Mouse (Mus musculus) cerebellum, adult 18-20 months (tissue): ENCODE results near the gene Tbc1d10c.
A peak's percentile ranks its signal among the peaks of the same experiment; 100 is the strongest.

Source experiments
- DNase-seq, 2 experiments: peaks; one replicate each; pipeline ENCODE4 v3.0.0; 2021

Tbc1d10c gene

DNA sequence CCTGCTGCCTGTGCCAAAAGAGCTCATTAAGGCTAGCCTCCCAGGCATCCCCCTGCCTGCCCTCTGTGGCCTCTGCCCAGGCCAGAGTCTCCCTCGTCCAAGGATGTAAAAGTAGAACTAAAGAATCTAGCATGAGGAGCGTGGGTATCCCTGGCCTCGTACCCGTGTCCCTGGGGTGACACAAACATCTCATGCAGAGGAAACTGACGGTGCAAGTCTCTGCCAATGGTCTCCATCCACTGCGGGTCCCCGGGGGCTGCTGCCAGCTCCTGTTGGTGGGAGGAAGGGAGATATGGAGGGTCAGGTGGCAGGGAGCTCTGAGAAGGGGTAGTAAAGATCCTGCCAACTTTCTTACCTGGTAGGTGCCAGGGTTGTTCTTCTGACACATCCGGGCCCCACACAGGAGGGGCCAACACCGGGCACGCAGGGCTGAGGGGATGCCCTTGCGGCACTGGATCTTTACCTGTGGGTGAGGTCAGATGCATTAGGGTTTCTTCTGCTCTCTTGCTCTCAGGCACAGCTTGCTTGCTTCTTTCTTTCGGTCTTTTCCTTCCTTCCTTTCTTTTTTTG, 1.9 kb downstream of the Tbc1d10c start:
- no peak for DNase-seq

- DNase-seq: no peak
Measured at GRCm38 (mm10) chr19:4187303-4187702, 3.8 kb downstream of the Tbc1d10c start.

DNA sequence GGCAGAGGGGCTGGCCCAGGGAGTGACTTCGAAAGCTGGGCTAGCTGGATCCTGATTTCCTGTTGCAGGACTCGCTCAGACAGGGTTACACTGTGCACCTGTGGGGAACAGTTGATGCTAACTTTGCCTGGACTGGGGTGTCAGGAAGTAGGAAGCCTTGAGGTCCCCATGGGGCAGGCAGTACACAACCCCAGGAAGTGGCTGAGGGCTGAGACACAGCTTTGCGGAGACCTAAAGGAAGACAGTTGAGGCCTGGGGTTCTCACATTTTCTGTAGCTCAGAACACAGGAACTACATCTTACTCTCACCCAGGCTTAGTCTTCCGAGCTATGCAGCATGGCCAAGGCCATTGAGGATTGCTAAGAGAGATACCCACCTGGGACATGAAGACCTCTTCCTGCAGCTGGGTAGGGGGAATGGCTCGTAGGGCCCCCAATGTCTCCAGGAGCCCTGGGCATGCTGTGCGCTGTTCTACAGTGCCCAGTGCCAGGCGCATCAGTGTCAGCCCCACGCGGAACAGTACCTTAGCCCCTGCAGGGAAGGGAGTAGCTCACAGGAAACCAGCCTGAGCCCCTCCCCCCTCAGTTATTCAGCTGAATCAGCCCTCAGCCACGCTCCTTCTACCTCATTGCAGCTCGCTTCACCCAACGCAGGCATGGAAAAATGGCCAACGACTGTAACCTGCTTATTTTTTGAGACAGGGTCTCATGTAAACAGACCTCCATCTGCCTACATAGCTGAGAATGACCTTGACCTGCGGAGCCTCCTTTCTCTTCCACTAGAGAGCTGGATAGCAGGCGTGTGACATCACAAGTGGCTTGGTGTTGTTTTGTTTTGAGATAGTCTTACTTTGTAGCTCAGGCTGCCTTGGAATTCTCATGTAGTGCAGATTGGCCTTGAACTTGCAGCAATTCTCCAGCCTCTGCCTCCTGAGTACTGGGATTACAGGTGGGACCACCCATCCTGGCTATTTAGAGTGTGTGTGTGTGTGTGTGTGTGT, 5.8 kb downstream of the Tbc1d10c start:
- no peak for DNase-seq

DNA sequence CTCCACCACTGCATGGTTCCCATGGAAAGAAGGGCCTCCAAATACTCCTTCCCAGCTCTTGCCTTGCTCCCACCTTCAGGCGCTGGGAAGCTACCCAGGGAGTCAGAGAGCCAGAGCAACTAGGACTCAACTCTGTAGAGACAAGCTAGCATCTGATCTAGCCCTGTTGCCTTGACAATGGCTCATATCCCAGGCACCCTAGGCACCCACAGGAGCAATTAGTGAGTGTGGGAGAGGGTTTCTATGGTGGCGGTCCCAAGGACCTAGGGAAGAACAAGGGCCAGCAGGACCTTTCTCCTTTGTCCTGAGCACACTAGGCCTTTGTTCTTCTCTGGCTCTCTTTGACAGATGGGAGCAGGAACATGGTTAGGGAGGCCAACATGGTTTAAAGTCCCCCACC, 7.4 kb downstream of the Tbc1d10c start:
- DNase-seq: no peak

- no peak for DNase-seq
Measured at GRCm38 (mm10) chr19:4181892-4182291, 9.2 kb downstream of the Tbc1d10c start.

GRCm38 (mm10) chr19:4180411-4180810, 10.7 kb downstream of the Tbc1d10c start:
- DNase-seq: no peak

GRCm38 (mm10) chr19:4175368-4175947, 15.6 kb downstream of the Tbc1d10c start, which contains the start of gene Carns1:
Gene Carns1, minus strand, starts transcription at chr19:4175479.
- DNase-seq: no peak

DNA sequence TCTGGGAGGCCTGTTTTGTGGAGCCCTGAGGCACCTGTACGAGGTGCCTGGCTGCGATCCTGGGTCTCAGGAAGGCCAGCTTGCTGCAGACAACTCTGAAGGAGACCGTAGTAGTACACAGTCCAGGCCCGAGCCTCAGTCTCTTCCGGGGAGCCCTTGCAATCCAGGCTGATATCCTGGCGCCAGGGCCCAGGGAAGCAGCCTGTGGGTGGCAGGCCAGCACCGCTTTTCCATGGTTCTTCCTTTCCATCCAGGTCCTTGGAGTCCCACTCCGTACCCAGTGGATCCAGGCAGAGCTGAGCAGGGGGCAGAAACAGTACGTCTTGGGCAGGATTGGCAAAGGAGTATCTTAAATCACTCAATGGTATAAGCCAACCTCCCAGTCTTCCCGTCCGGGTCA, 18.2 kb downstream of the Tbc1d10c start:
- no peak for DNase-seq

DNA sequence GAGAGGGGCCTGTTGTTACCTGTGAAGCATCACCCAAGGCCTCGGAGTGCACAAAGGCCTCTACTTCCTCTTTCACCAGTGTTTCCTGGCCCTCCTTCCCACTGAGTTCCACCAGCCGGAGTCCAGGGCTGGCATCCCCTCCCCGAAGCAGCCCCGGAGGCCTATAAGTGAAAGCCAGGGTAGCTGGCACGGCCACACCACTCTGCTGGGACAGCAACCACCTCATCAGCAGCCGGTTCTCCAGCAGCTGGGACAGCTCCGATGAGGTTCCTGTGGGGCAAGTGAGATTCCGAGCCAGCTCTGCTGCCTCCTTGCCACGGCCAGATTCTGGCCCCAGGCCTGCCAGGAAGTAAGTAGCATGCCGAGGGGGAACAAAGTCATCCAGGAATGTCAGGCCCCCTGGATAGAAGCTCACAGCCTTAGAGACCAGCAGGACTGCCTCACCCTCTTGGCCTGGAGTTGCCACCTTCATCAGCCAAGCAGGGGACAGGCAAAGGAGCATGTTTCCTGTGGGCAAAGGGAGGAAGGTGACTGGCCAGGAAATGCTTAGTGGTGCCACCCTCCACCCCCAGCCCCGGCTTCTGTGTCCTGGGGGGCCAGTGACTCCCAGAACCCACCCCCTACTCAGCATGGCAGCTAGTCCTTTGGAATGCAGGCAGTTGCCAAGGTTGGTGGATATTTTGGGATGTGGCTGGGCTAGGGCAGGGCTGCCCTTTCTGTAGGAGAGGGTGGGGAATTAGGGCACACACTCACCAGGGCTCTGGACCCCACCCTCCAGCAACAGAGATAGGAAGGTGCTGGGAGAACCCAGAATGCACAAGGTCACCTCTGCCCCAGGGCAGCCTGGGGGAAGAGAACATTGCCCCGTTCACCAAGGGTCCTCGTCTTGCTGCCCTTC, 19.4 kb downstream of the Tbc1d10c start:
- no peak for DNase-seq

DNA sequence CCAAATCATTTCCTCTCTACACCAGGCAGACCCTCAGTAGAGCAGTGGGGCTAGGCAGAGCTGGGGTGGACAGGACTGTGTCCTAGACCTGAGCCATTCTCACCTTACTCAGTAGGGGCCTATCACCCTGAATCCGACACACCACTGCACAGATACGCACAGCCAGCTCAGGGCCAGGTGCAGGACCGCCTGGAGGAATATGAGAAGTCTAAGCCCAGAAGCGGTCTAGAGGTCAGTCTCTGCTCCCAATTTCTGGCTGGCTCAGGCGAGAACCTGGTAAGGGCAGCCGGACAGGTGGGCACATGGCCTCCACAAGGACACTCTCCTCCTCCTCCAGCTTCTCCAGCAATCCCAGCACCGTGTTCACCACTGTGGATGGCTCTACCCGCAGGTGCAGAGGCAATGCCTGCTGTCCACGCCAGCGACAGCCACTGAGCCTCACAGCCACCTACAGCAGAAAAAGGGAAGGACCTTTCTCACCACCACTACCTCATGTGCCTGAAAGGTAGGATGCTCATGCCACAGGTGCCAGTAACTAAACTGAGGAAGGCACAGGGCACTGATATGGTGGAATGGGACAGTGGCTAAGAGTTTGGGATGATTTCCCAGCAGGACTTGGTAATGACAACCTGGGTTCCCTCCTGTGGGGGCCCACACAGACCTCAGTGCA, 20.2 kb downstream of the Tbc1d10c start:
- DNase-seq: peak in 1 of 2 experiments; percentile 15

- peak; percentile 64 to 71 for DNase-seq
Measured at GRCm38 (mm10) chr19:4169810-4170209, 21.3 kb downstream of the Tbc1d10c start.

- DNase-seq: peak; percentile 99 to 100
Measured at GRCm38 (mm10) chr19:4169378-4169784, 21.7 kb downstream of the Tbc1d10c start.

- DNase-seq: peak in 1 of 2 experiments; percentile 10
Measured at GRCm38 (mm10) chr19:4166678-4167476, 24.2 kb downstream of the Tbc1d10c start.

GRCm38 (mm10) chr19:4164721-4165120, 26.4 kb downstream of the Tbc1d10c start:
- no peak for DNase-seq

- DNase-seq: no peak
Measured at GRCm38 (mm10) chr19:4164100-4164499, 27.0 kb downstream of the Tbc1d10c start.

DNA sequence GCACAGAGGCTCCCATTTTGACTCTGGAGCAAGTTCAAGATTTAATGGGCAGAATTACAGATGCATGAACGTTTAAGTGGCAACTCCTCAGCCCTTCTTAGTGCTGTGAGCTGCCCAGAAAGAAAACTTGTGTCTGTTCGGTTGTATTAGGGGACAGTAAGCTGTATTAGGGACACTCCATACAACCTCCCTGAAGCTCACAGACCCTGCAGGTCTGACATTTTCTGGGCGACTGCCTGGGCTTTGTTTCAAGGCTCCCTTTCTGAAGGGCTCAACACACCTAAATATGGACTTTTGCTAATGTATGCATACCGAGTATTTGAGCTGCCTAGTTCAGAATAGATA, 27.6 kb downstream of the Tbc1d10c start:
- no peak for DNase-seq

GRCm38 (mm10) chr19:4162646-4163542, 28.2 kb downstream of the Tbc1d10c start, which contains the start of gene Rps6kb2:
Gene Rps6kb2, minus strand, starts transcription at chr19:4163354.
- DNase-seq: peak; percentile 97 to 98

- no peak for DNase-seq
Measured at GRCm38 (mm10) chr19:4159049-4159448, 32.0 kb downstream of the Tbc1d10c start.

DNA sequence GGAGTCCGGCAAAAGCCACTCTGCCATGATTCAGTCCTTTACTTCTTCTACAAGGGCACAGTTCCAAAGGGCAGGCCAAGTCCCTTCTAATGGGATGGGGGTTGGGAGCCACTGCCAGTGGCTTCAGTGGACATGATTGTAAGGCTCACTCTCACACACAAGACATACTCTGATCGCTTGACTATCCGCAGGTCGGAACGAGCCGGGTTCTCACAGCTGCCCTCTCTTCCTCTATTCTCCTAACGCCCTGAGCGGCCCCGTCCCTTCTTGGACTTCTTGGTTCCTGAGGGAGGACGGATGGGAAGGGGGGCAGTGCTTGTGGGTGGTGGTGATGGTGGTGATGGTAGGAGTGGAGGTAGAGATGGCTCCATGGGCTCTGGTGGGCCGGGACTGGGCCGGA, 34.3 kb downstream of the Tbc1d10c start:
- DNase-seq: peak in 1 of 2 experiments; percentile 6

- peak in 1 of 2 experiments; percentile 35 for DNase-seq
Measured at GRCm38 (mm10) chr19:4156073-4156579, 35.0 kb downstream of the Tbc1d10c start.
